Mouse (Mus musculus): ENCODE measurements around the gene Ptprh. TPM values are rescaled to one million over a fixed set of nuclear protein-coding genes. Genes with fewer than 3 reads are reported as not detected.
"Not testable (repeated sequence)": the region's sequence is repeated elsewhere in the genome, so short reads cannot be mapped to it uniquely, and the experiment has no call there.

Ptprh gene
- polyA plus RNA-seq, 1 experiment from 2014 or later, result not detected

DNA sequence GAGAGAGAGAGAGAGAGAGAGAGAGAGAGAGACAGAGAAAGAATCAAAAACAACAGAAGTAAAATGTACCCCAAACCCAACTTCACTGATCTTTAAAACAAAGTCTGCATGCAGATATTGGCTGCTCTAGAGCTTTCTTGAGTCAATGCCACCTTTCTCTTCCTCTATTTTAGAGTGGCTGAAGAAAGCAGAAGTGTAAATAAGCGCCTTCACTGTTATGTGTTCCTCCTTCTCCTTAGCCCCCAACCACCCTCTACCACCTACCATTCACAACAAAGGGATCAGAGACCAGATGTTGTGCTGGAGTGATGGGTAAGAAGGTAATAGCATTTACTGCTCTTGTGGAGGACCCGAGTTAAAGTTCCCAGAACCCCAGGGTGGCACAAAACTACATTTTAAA, 31.5 kb downstream of the Ptprh start:
- H3K4me3 ChIP-seq (ENCODE audit: low read depth, low read length); H3K9ac ChIP-seq (ENCODE audit: low read length); H3K4me1 ChIP-seq (ENCODE audit: control insufficient read depth, insufficient read depth, low read length); H3K4me2 ChIP-seq (ENCODE audit: low read depth); H3K27ac ChIP-seq (ENCODE audit: low read depth, low read length); ATAC-seq (ENCODE audit: insufficient read depth, low FRiP score, low TSS enrichment); H3K9me3 ChIP-seq (ENCODE audit: control insufficient read depth, low read length); H3K36me3 ChIP-seq (ENCODE audit: control insufficient read depth, insufficient read depth, low read length); H3K27me3 ChIP-seq (ENCODE audit: control insufficient read depth, insufficient read depth, low read length); DNase-seq (ENCODE audit: low spot score): not testable (repeated sequence)
- WGBS, result 61% methylated on average over 2 of the region's 2 CpGs

DNA sequence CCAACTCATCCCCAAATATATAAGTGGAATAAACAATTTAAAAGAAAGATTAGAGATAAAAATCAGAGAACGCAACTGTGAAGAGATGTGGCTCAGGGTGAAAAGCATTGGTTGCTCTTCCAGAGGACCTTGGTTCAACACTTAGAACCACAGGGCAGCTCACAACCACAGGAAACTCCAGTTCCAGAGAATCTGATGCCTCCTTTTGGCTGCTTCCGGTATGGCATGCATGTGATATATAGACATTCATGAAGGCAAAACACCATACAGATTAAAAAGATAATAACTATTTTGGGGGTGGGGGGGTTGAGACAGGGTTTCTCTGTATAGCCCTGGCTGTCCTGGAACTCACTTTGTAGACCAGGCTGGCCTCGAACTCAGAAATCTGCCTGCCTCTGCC, 41.2 kb downstream of the Ptprh start:
- no peak for DNase-seq (ENCODE audit: low spot score)
- Histone ChIP-seq H3K36me3 (ENCODE audit: control insufficient read depth, insufficient read depth, low read length) (no peaks in the 10 kb centered on the region), H3K9me3 (ENCODE audit: control insufficient read depth, low read length) (no peaks in the 10 kb centered on the region), H3K4me1 (ENCODE audit: control insufficient read depth, insufficient read depth, low read length) (no peaks in the 10 kb centered on the region), H3K27me3 (ENCODE audit: control insufficient read depth, insufficient read depth, low read length) (no peaks in the 10 kb centered on the region), H3K4me2 (ENCODE audit: low read depth) (no peak overlapping the region), H3K27ac (ENCODE audit: low read depth, low read length) (no peak overlapping the region), H3K4me3 (ENCODE audit: low read depth, low read length) (no peak overlapping the region), H3K9ac (ENCODE audit: low read length) (no peak overlapping the region)
- no peak for ATAC-seq (ENCODE audit: insufficient read depth, low FRiP score, low TSS enrichment)
- 89% methylated on average over 3 of the region's 3 CpGs for WGBS

DNA sequence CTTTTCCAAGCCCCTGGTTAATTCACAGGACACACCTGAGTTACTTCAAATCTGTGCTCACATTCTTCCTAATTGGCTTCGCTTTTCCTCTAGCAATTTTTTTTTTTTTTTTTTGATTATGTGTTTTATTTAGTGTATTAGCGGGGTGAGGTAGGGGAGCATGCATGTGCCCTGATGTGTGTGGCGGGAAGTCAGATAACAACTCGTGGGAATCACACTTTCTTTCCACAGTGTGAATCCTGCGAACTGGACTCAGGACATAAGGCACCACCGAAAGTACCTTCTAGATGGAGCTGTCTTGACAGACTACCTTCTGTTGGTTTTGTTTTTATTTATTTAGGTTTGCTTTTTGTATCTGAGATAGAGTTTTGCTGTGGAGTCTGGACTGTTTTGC, 46.7 kb downstream of the Ptprh start:
- no peak overlapping the region for H3K4me3 ChIP-seq (ENCODE audit: low read depth, low read length)
- 70% methylated on average over 6 of the region's 6 CpGs for WGBS
- no peak overlapping the region for H3K4me2 ChIP-seq (ENCODE audit: low read depth)
- no peaks in the 10 kb centered on the region for H3K36me3 ChIP-seq (ENCODE audit: control insufficient read depth, insufficient read depth, low read length)
- H3K27me3 ChIP-seq (ENCODE audit: control insufficient read depth, insufficient read depth, low read length), result no peaks in the 10 kb centered on the region
- H3K27ac ChIP-seq (ENCODE audit: low read depth, low read length), result no peak overlapping the region
- H3K4me1 ChIP-seq (ENCODE audit: control insufficient read depth, insufficient read depth, low read length), result no peaks in the 10 kb centered on the region
- DNase-seq (ENCODE audit: low spot score), result no peak
- peak; percentile 9; the same call in 1 of the 2 replicates for ATAC-seq (ENCODE audit: insufficient read depth, low FRiP score, low TSS enrichment)
- no peak overlapping the region for H3K9ac ChIP-seq (ENCODE audit: low read length)
- no peaks in the 10 kb centered on the region for H3K9me3 ChIP-seq (ENCODE audit: control insufficient read depth, low read length)

DNA sequence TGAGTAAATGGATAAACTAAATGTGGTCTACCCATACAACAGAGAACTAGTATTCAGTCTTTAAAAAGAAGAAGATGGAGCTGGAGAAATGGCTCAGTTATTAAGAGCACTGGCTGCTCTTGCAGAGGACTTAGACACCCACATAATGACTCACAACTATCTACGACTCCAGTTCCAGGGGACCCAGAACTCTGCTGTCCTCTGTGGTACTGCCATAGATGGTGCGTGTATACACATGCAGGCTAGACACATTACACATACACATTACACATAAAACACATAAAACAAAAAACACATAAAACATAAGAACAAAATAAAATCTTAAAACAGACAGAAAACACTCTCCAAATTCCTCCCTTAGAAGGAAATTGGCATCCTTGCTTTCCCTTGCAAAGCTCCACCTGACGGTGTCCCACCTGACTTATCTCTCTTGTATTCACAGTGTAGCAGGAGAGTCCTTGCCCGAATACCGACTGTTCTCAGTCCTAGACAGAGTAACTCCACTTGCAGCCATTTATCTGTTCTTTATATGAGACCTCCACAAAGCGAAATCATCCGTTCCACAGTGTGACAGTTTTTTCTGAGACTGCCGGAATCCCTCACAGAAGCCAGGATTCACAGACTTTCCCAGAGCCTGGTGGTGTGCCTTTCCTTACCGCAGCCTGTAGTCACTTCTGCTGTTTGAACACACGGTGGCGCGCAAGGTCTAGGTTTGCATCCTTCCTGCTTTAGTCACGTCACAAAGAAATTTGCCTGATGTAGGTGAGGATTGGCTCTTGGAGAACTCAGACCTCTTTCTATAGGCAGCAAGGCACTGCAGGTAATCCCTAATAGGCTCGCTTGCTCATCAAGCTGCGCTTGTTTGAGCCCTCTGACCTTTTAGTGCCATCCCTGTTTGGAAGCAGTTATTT, 47.3 kb downstream of the Ptprh start:
- H3K27me3 ChIP-seq (ENCODE audit: control insufficient read depth, insufficient read depth, low read length), result no peaks in the 10 kb centered on the region
- no peak overlapping the region for H3K4me3 ChIP-seq (ENCODE audit: low read depth, low read length)
- WGBS, result 25% methylated on average over 15 of the region's 15 CpGs
- no peak overlapping the region for H3K27ac ChIP-seq (ENCODE audit: low read depth, low read length)
- H3K36me3 ChIP-seq (ENCODE audit: control insufficient read depth, insufficient read depth, low read length), result no peaks in the 10 kb centered on the region
- no peaks in the 10 kb centered on the region for H3K4me1 ChIP-seq (ENCODE audit: control insufficient read depth, insufficient read depth, low read length)
- no peaks in the 10 kb centered on the region for H3K9me3 ChIP-seq (ENCODE audit: control insufficient read depth, low read length)
- ATAC-seq (ENCODE audit: insufficient read depth, low FRiP score, low TSS enrichment), result peak; percentile 82
- H3K4me2 ChIP-seq (ENCODE audit: low read depth), result no peak overlapping the region
- DNase-seq (ENCODE audit: low spot score), result peak; percentile 85
- H3K9ac ChIP-seq (ENCODE audit: low read length), result no peak overlapping the region

DNA sequence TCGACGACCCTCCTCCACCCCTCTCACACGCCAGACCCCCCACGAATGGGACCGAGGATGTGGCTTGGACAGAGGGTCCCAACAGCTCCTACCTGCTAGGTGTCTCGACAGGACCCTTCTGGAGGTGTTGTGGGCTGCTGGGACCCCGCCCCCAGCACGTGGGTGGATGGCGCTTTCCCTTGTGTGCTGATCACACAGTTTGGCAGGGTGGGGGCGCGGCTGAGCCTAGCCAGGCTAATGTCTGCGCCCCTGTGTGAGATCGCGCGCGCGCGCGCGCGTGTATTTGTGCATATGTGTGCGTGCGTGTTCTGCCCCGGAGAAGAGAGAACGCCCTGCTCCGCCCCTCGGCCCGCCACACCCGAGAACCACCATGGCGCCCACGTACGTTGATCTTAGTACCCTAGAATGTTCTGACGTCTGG, 56.6 kb downstream of the Ptprh start, which contains the start of gene Syt5:
Gene Syt5 (minus strand): TSS at position 321 of the 421 bp plus-strand sequence.
- Histone ChIP-seq H3K27ac (ENCODE audit: low read depth, low read length) (peak within 1 kb of the TSS; percentile 56; the same call in 1 of the 2 replicates), H3K27me3 (ENCODE audit: control insufficient read depth, insufficient read depth, low read length) (no peaks in the 10 kb centered on the region), H3K4me1 (ENCODE audit: control insufficient read depth, insufficient read depth, low read length) (0 out of 2 replicates have a peak, but pooled peaks cover 8% of the 10 kb centered on the region), H3K4me3 (ENCODE audit: low read depth, low read length) (peak within 1 kb of the TSS; percentile 27), H3K36me3 (ENCODE audit: control insufficient read depth, insufficient read depth, low read length) (no peaks in the 10 kb centered on the region), H3K9ac (ENCODE audit: low read length) (peak within 1 kb of the TSS; percentile 50), H3K9me3 (ENCODE audit: control insufficient read depth, low read length) (no peaks in the 10 kb centered on the region), H3K4me2 (ENCODE audit: low read depth) (peak within 1 kb of the TSS; percentile 44)
- WGBS, result 5% methylated on average over 33 of the region's 33 CpGs
- DNase-seq (ENCODE audit: low spot score) (peak; percentile 60), ATAC-seq (ENCODE audit: insufficient read depth, low FRiP score, low TSS enrichment) (peak; percentile 43)

DNA sequence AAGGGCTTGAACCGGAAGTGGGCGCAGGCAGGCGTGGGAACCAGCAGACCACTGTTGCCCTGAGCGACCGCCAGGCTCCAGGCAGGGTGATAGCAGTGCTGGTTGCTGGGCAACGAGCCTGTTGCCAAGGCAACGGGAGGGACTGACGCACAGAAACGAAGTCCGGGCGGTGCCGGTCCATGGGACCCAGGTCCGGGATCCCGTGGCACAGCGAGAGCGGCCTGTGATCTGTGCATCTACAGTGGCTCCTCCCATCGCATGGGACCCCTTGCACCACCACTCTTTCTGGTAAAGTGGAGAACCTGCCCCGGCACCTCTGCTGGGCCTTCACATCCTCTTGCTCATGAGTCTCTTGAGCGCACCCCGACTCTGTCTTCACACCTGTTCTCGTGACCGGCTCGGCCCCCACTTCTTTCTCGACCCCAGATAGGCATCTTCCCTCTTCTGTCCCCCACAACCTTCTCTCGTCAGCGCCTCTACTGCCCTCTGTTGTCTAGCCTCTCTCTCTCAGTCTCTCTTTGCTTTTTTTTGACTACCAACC, 57.2 kb downstream of the Ptprh start:
- H3K9ac ChIP-seq (ENCODE audit: low read length), result peak overlapping the region; percentile 50
- 0 out of 2 replicates have a peak, but pooled peaks cover 8% of the 10 kb centered on the region for H3K4me1 ChIP-seq (ENCODE audit: control insufficient read depth, insufficient read depth, low read length)
- H3K9me3 ChIP-seq (ENCODE audit: control insufficient read depth, low read length), result no peaks in the 10 kb centered on the region
- H3K36me3 ChIP-seq (ENCODE audit: control insufficient read depth, insufficient read depth, low read length), result no peaks in the 10 kb centered on the region
- ATAC-seq (ENCODE audit: insufficient read depth, low FRiP score, low TSS enrichment), result peak; percentile 95
- H3K27ac ChIP-seq (ENCODE audit: low read depth, low read length), result peak overlapping the region; percentile 56; the same call in 1 of the 2 replicates
- peak overlapping the region; percentile 27 for H3K4me3 ChIP-seq (ENCODE audit: low read depth, low read length)
- H3K27me3 ChIP-seq (ENCODE audit: control insufficient read depth, insufficient read depth, low read length), result no peaks in the 10 kb centered on the region
- peak; percentile 91 for DNase-seq (ENCODE audit: low spot score)
- peak overlapping the region; percentile 44 for H3K4me2 ChIP-seq (ENCODE audit: low read depth)
- WGBS, result 4% methylated on average over 26 of the region's 26 CpGs

DNA sequence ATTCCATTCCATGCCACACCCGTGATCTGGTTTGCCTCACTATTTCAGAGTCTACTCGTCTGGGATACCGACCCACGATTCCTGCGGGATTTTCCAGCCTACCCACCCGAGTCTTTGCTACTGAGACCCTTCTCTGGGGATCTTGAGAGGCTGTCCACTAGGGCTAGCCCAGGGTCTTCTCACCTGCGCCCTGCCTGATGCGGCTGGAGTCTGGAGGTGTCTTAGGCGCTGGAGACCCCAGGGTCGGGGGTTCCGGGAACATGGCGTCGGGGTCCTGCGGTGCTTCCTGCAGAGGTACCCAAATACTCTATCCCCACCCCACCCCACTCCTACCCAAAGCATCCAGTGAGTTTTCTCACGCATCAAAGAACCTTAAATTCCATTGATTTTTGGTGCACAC, 57.8 kb downstream of the Ptprh start:
- H3K36me3 ChIP-seq (ENCODE audit: control insufficient read depth, insufficient read depth, low read length), result no peaks in the 10 kb centered on the region
- ATAC-seq (ENCODE audit: insufficient read depth, low FRiP score, low TSS enrichment) (peak; percentile 38; the same call in 1 of the 2 replicates), DNase-seq (ENCODE audit: low spot score) (no peak)
- no peaks in the 10 kb centered on the region for H3K9me3 ChIP-seq (ENCODE audit: control insufficient read depth, low read length)
- H3K9ac ChIP-seq (ENCODE audit: low read length), result no peak overlapping the region; the same call in 1 of the 2 replicates
- H3K27ac ChIP-seq (ENCODE audit: low read depth, low read length), result no peak overlapping the region
- H3K27me3 ChIP-seq (ENCODE audit: control insufficient read depth, insufficient read depth, low read length), result no peaks in the 10 kb centered on the region
- peak overlapping the region; percentile 44 for H3K4me2 ChIP-seq (ENCODE audit: low read depth)
- H3K4me3 ChIP-seq (ENCODE audit: low read depth, low read length), result peak overlapping the region; percentile 27; the same call in 1 of the 2 replicates
- H3K4me1 ChIP-seq (ENCODE audit: control insufficient read depth, insufficient read depth, low read length), result 0 out of 2 replicates have a peak, but pooled peaks cover 8% of the 10 kb centered on the region
- WGBS, result 75% methylated on average over 15 of the region's 15 CpGs

DNA sequence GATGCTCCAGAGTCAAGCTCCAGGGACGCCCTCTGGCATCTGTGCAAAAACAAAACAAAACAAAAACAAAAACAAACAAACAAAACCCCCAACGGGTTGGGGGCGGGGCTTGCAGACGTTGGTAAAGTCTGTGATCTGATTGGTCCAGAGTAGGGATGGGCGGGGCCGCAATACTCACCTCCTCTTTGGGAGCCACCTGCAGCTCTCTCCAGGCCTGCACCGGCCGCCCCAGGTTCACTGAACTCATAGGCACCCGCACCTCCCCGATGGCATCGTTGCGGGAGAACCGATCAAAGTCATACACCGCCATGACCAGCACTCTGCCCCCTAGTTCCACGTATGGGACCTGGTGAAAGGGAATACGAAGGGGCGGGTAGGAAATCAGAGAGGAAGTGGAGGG, 61.8 kb downstream of the Ptprh start:
- Histone ChIP-seq H3K27me3 (ENCODE audit: control insufficient read depth, insufficient read depth, low read length) (no peaks in the 10 kb centered on the region), H3K36me3 (ENCODE audit: control insufficient read depth, insufficient read depth, low read length) (no peaks in the 10 kb centered on the region), H3K9me3 (ENCODE audit: control insufficient read depth, low read length) (no peaks in the 10 kb centered on the region), H3K4me3 (ENCODE audit: low read depth, low read length) (no peak overlapping the region), H3K27ac (ENCODE audit: low read depth, low read length) (no peak overlapping the region), H3K9ac (ENCODE audit: low read length) (no peak overlapping the region), H3K4me2 (ENCODE audit: low read depth) (no peak overlapping the region), H3K4me1 (ENCODE audit: control insufficient read depth, insufficient read depth, low read length) (0 out of 2 replicates have a peak, but pooled peaks cover 5% of the 10 kb centered on the region)
- ATAC-seq (ENCODE audit: insufficient read depth, low FRiP score, low TSS enrichment) (no peak), DNase-seq (ENCODE audit: low spot score) (no peak)
- 26% methylated on average over 17 of the region's 17 CpGs for WGBS
